Mouse (Mus musculus): ENCODE results near the gene Fchsd2. TPM values are rescaled to one million over a fixed set of nuclear protein-coding genes. Genes with fewer than 3 reads are reported as not detected.
A peak's percentile ranks its signal among the peaks of the same experiment; 100 is the strongest.

Fchsd2 gene
- polyA plus RNA-seq, 1 experiment from 2014 or later, result 22.1 TPM

GRCm38 (mm10) chr7:101301361-101301880 is 208.8 kb downstream of the Fchsd2 start:
- no peaks in the 10 kb centered on the region for H3K9me3 ChIP-seq (ENCODE audit: control insufficient read depth, low read length)
- ATAC-seq (ENCODE audit: insufficient number of reproducible peaks, low FRiP score, low TSS enrichment, low read depth) (peak; percentile 10; the same call in 1 of the 2 replicates), DNase-seq (ENCODE audit: low spot score) (no peak)
- WGBS, result 1% methylated on average over 30 of the region's 30 CpGs
- H3K27me3 ChIP-seq (ENCODE audit: control insufficient read depth, insufficient read depth, low read length), result 0 out of 2 replicates have a peak, but pooled peaks cover 2% of the 10 kb centered on the region
- peak overlapping the region; percentile 69 for H3K4me3 ChIP-seq (ENCODE audit: low read depth, low read length)
- peak overlapping the region; percentile 84 for H3K4me2 ChIP-seq (ENCODE audit: low read depth, severe bottlenecking)
- H3K9ac ChIP-seq (ENCODE audit: low read length), result peak overlapping the region; percentile 67
- H3K27ac ChIP-seq (replicated peaks; ENCODE audit: low read depth, low read length), result peak overlapping the region; percentile 18; the same call in 1 of the 2 replicates
- H3K36me3 ChIP-seq (ENCODE audit: control insufficient read depth, insufficient read depth, low read length), result no peaks in the 10 kb centered on the region
- peaks cover 15% of the 10 kb centered on the region for H3K4me1 ChIP-seq (ENCODE audit: control insufficient read depth, insufficient read depth, low read length)

DNA sequence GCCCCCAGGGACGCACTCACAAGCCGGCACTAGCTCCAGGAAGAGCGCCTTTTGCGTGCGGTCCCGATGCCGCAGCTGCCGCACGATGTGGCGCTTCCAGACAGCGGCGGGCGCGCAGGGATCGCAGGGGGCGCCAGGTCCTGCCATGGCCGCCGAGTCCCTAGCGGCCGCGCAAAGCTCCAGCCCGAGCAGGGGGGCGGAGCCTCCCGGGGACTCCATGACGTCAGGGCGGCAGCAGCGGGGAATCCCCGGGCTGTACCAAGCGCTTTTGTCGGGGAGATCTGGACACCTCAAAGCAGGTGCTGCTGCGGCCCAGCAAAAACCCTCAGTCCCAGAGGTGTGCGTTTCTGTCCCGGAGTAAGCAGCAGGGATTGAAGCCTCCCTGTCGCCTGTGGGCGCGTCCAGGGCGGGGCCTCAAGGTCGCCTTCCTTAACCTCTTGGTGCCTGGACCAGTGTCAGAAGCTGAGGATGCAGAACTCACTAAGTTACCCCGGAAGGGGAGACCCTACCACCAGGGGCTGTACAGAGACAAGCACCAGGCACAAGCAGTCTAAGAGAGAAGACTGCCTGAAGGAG is 209.3 kb downstream of the Fchsd2 start, which contains the start of gene Atg16l2:
Gene Atg16l2 (minus strand): TSS at position 371 of the 576 bp plus-strand sequence.
- ATAC-seq (ENCODE audit: insufficient number of reproducible peaks, low FRiP score, low TSS enrichment, low read depth), result peak; percentile 98
- Histone ChIP-seq H3K4me1 (ENCODE audit: control insufficient read depth, insufficient read depth, low read length) (peaks cover 15% of the 10 kb centered on the region), H3K27me3 (ENCODE audit: control insufficient read depth, insufficient read depth, low read length) (0 out of 2 replicates have a peak, but pooled peaks cover 2% of the 10 kb centered on the region), H3K36me3 (ENCODE audit: control insufficient read depth, insufficient read depth, low read length) (no peaks in the 10 kb centered on the region), H3K4me3 (ENCODE audit: low read depth, low read length) (peak within 1 kb of the TSS; percentile 69), H3K27ac (replicated peaks; ENCODE audit: low read depth, low read length) (peak within 1 kb of the TSS; percentile 18; the same call in 1 of the 2 replicates), H3K9ac (ENCODE audit: low read length) (peak within 1 kb of the TSS; percentile 67), H3K9me3 (ENCODE audit: control insufficient read depth, low read length) (no peaks in the 10 kb centered on the region), H3K4me2 (ENCODE audit: low read depth, severe bottlenecking) (peak within 1 kb of the TSS; percentile 84)
- under 1% methylated on average over 39 of the region's 39 CpGs for WGBS
- DNase-seq (ENCODE audit: low spot score), result peak; percentile 95

- Histone ChIP-seq H3K9me3 (ENCODE audit: control insufficient read depth, low read length) (no peaks in the 10 kb centered on the region), H3K27ac (replicated peaks; ENCODE audit: low read depth, low read length) (no peak overlapping the region), H3K4me1 (ENCODE audit: control insufficient read depth, insufficient read depth, low read length) (peaks cover 15% of the 10 kb centered on the region), H3K4me3 (ENCODE audit: low read depth, low read length) (peak overlapping the region; percentile 69), H3K36me3 (ENCODE audit: control insufficient read depth, insufficient read depth, low read length) (no peaks in the 10 kb centered on the region), H3K27me3 (ENCODE audit: control insufficient read depth, insufficient read depth, low read length) (no peaks in the 10 kb centered on the region), H3K4me2 (ENCODE audit: low read depth, severe bottlenecking) (peak overlapping the region; percentile 84), H3K9ac (ENCODE audit: low read length) (peak overlapping the region; percentile 67; the same call in 1 of the 2 replicates)
- WGBS, result 27% methylated on average over 7 of the region's 7 CpGs
- DNase-seq (ENCODE audit: low spot score), result no peak
- ATAC-seq (ENCODE audit: insufficient number of reproducible peaks, low FRiP score, low TSS enrichment, low read depth), result no peak
Measured at GRCm38 (mm10) chr7:101302691-101303090, 210.0 kb downstream of the Fchsd2 start.

DNA sequence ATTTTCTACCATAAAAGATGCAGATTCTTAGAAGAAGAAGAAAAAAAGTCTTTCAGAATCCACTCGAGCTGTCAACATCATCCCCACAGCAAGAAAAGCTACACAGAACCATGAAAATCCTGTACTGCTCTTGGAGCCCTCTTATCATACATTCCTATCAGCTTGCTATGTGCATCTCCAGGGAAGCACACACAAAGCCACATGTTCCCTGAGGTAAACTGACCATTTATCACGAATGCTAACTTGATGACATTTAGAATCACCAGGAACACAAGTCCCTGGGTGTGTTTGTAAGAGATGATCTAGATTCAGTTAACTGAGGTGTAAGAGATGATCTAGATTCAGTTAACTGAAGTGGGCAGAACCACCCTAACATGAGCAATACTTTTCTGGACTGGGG is 214.2 kb downstream of the Fchsd2 start:
- H3K36me3 ChIP-seq (ENCODE audit: control insufficient read depth, insufficient read depth, low read length), result no peaks in the 10 kb centered on the region
- H3K4me3 ChIP-seq (ENCODE audit: low read depth, low read length), result no peak overlapping the region
- WGBS, result 55% methylated on average over 2 of the region's 2 CpGs
- no peak overlapping the region for H3K4me2 ChIP-seq (ENCODE audit: low read depth, severe bottlenecking)
- H3K27me3 ChIP-seq (ENCODE audit: control insufficient read depth, insufficient read depth, low read length), result no peaks in the 10 kb centered on the region
- DNase-seq (ENCODE audit: low spot score) (no peak), ATAC-seq (ENCODE audit: insufficient number of reproducible peaks, low FRiP score, low TSS enrichment, low read depth) (no peak)
- no peak overlapping the region for H3K27ac ChIP-seq (replicated peaks; ENCODE audit: low read depth, low read length)
- no peaks in the 10 kb centered on the region for H3K4me1 ChIP-seq (ENCODE audit: control insufficient read depth, insufficient read depth, low read length)
- H3K9me3 ChIP-seq (ENCODE audit: control insufficient read depth, low read length), result no peaks in the 10 kb centered on the region
- H3K9ac ChIP-seq (ENCODE audit: low read length), result no peak overlapping the region

DNA sequence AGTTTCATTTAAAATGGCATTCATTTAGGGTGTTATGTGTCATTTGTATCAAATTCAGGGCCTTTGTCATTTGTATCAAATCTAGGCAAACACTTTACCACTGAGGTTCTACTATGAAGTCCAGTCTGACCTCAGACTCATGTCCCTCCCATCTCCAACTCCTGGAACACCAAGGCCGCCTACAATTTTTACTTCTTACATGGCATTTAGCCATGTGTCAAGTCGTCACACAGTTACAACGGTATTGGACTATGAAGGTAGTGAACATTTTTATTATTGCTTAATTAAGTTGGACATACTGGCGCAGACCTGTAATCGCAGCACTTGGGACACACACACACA is 217.3 kb downstream of the Fchsd2 start:
- Histone ChIP-seq H3K27me3 (ENCODE audit: control insufficient read depth, insufficient read depth, low read length) (no peaks in the 10 kb centered on the region), H3K9ac (ENCODE audit: low read length) (no peak overlapping the region), H3K36me3 (ENCODE audit: control insufficient read depth, insufficient read depth, low read length) (no peaks in the 10 kb centered on the region), H3K4me3 (ENCODE audit: low read depth, low read length) (peak overlapping the region; percentile 41), H3K4me2 (ENCODE audit: low read depth, severe bottlenecking) (peak overlapping the region; percentile 39), H3K9me3 (ENCODE audit: control insufficient read depth, low read length) (no peaks in the 10 kb centered on the region), H3K27ac (replicated peaks; ENCODE audit: low read depth, low read length) (no peak overlapping the region), H3K4me1 (ENCODE audit: control insufficient read depth, insufficient read depth, low read length) (no peaks in the 10 kb centered on the region)
- 40% methylated on average over 5 of the region's 5 CpGs for WGBS
- ATAC-seq (ENCODE audit: insufficient number of reproducible peaks, low FRiP score, low TSS enrichment, low read depth) (no peak), DNase-seq (ENCODE audit: low spot score) (no peak)

- peak overlapping the region; percentile 39 for H3K4me2 ChIP-seq (ENCODE audit: low read depth, severe bottlenecking)
- H3K9ac ChIP-seq (ENCODE audit: low read length), result peak overlapping the region; percentile 68
- ATAC-seq (ENCODE audit: insufficient number of reproducible peaks, low FRiP score, low TSS enrichment, low read depth), result peak; percentile 94
- H3K4me3 ChIP-seq (ENCODE audit: low read depth, low read length), result peak overlapping the region; percentile 41
- WGBS, result 2% methylated on average over 43 of the region's 43 CpGs
- H3K27me3 ChIP-seq (ENCODE audit: control insufficient read depth, insufficient read depth, low read length), result no peaks in the 10 kb centered on the region
- H3K4me1 ChIP-seq (ENCODE audit: control insufficient read depth, insufficient read depth, low read length), result no peaks in the 10 kb centered on the region
- DNase-seq (ENCODE audit: low spot score), result peak; percentile 97
- no peaks in the 10 kb centered on the region for H3K36me3 ChIP-seq (ENCODE audit: control insufficient read depth, insufficient read depth, low read length)
- no peaks in the 10 kb centered on the region for H3K9me3 ChIP-seq (ENCODE audit: control insufficient read depth, low read length)
- peak overlapping the region; percentile 85 for H3K27ac ChIP-seq (replicated peaks; ENCODE audit: low read depth, low read length)
Measured at GRCm38 (mm10) chr7:101310327-101311028, 217.8 kb downstream of the Fchsd2 start.

DNA sequence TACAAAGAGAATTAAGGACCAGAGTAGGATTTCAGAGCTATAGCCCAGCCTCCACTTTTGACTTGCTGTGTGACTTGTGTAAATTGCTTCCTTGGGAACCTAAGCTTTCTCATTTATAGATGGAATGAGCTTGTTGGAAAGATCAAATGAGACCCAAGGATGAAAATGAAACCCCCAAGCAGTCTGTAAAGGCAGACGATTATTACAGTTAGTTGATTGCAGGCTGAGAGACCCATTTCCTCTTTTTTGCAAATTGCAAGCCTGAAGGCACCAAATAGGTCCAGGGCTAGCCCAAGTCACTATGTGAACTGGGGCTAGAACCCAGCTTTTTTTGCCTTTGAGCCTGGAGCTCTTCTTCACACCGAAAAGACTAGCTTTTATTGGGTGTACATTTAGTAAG is 218.4 kb downstream of the Fchsd2 start:
- no peak overlapping the region for H3K27ac ChIP-seq (replicated peaks; ENCODE audit: low read depth, low read length)
- H3K9me3 ChIP-seq (ENCODE audit: control insufficient read depth, low read length), result no peaks in the 10 kb centered on the region
- DNase-seq (ENCODE audit: low spot score) (no peak), ATAC-seq (ENCODE audit: insufficient number of reproducible peaks, low FRiP score, low TSS enrichment, low read depth) (no peak)
- H3K36me3 ChIP-seq (ENCODE audit: control insufficient read depth, insufficient read depth, low read length), result no peaks in the 10 kb centered on the region
- H3K4me1 ChIP-seq (ENCODE audit: control insufficient read depth, insufficient read depth, low read length), result no peaks in the 10 kb centered on the region
- WGBS, result 36% methylated on average over 2 of the region's 2 CpGs
- H3K4me2 ChIP-seq (ENCODE audit: low read depth, severe bottlenecking), result peak overlapping the region; percentile 39
- H3K4me3 ChIP-seq (ENCODE audit: low read depth, low read length), result peak overlapping the region; percentile 41
- no peak overlapping the region for H3K9ac ChIP-seq (ENCODE audit: low read length)
- no peaks in the 10 kb centered on the region for H3K27me3 ChIP-seq (ENCODE audit: control insufficient read depth, insufficient read depth, low read length)

DNA sequence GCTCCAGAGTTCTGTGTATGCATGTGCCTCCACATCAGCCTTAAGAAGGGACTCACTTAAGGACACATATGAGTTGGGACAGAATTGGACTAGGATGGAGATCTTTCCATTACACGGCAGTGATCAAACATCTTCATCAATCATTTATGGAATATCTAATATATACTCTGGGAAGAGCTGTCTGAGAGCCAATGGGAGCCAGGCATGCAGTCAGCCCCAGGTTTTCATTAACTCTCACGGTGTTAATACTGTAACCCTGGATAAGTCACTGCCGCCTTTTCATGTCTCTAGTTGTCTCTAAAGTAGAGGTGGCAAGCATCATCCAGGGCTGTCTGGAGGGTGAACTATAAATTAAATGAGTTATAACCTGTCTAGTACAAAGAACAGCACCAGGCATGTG is 220.4 kb downstream of the Fchsd2 start:
- H3K9ac ChIP-seq (ENCODE audit: low read length), result no peak overlapping the region
- no peak overlapping the region for H3K27ac ChIP-seq (replicated peaks; ENCODE audit: low read depth, low read length)
- no peaks in the 10 kb centered on the region for H3K4me1 ChIP-seq (ENCODE audit: control insufficient read depth, insufficient read depth, low read length)
- ATAC-seq (ENCODE audit: insufficient number of reproducible peaks, low FRiP score, low TSS enrichment, low read depth) (no peak), DNase-seq (ENCODE audit: low spot score) (no peak)
- no peaks in the 10 kb centered on the region for H3K36me3 ChIP-seq (ENCODE audit: control insufficient read depth, insufficient read depth, low read length)
- H3K4me2 ChIP-seq (ENCODE audit: low read depth, severe bottlenecking), result no peak overlapping the region
- no peaks in the 10 kb centered on the region for H3K9me3 ChIP-seq (ENCODE audit: control insufficient read depth, low read length)
- H3K4me3 ChIP-seq (ENCODE audit: low read depth, low read length), result no peak overlapping the region
- no peaks in the 10 kb centered on the region for H3K27me3 ChIP-seq (ENCODE audit: control insufficient read depth, insufficient read depth, low read length)
- 65% methylated on average over 3 of the region's 3 CpGs for WGBS
